Mouse (Mus musculus) thymus, adult 2 months (tissue): ENCODE data around the gene Rgs6.

Source experiments
- CTCF ChIP-seq: fragments of 200-500 bp; IDR thresholded peaks from 2 replicates; pipeline ENCODE4 v1.5.1; 2012; ENCODE audit warnings: mild to moderate bottlenecking, control low read depth, low read length, moderate library complexity, borderline replicate concordance; ENCODE audit not compliant: control insufficient read depth, poor library complexity, insufficient read depth; ENCODE audit errors: extremely low read depth
- POLR2A ChIP-seq: fragments of 200-500 bp; IDR thresholded peaks from 2 replicates; pipeline ENCODE4 v1.6.1; 2012; ENCODE audit warnings: mild to moderate bottlenecking, low read length, control low read depth, moderate library complexity; ENCODE audit not compliant: control insufficient read depth, poor library complexity, insufficient read depth; ENCODE audit errors: extremely low read depth

DNA sequence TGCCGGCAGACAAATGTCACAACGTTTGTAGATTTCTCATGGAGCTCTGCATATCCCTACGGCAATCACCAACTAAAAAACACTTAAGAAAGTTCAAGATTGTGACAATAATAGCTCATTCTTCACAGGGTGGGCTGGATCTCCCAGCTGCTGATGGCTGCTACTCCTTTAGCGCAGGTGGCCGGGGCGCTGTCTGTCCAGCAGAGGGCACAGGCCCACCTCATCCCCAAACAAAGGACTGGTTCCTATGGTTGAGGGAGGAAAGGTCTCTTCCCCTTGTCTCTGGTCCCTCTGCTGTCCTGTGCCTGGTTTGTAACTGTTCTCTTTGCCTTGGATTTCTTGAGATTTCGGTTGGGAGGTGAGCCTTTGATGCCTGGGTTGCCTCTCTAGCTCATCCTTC is 1.5 kb upstream of the Rgs6 start:
- TF ChIP-seq CTCF (no peak), POLR2A (no peak)
